Mouse (Mus musculus) heart, postnatal 0 days (tissue): ENCODE measurements around the gene Cwc27.

Experiments
- CTCF ChIP-seq: IDR thresholded peaks from 2 replicates; pipeline ENCODE4 v1.5.1; 2016; ENCODE audit warnings: antibody characterized with exemption, control low read depth, low read depth
- EP300 ChIP-seq: IDR thresholded peaks from 2 replicates; pipeline ENCODE4 v1.6.1; 2016; ENCODE audit warnings: antibody characterized with exemption, low read depth

GRCm38 (mm10) chr13:104655137-104655536, 161.8 kb downstream of the Cwc27 start:
- no peak for TF ChIP-seq EP300
- TF ChIP-seq CTCF: no peak
